Comparison of ENCODE assay signal across 10 mouse cellular contexts in the genomic region with DNA sequence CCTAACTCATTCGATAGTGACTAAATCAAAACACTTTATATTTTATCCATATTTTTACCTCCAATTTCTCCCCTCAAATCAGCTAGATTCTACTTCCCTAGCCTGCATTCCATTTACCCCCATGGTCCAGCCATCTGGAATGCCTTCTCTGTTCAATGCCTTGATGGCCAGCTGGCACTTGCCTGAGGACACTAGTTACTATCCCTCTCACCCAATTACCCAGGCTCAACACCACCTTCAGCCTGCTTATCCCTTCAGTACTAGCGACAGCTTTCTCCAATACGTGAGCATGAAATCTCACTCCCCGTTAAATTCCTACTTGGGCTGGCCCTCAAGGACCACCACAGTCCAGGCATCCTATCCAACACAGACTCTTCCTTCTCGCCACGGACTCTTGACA. TPM values are rescaled to one million over a fixed set of nuclear protein-coding genes. Genes with fewer than 3 reads are reported as not detected.
DNase-seq lines count a peak whose midpoint lies in the region; ATAC-seq and TF ChIP-seq lines count a peak whose summit lies in the region.
"Had no signal": no experiment of that assay in that cellular context is flagged by ENCODE, and none has a peak within 500 bp of the region (broad histone marks: within the 10 kb centered on the region; RNA-seq: fewer than 3 reads in every experiment).

No protein-coding gene starts in this region.

- WGBS in heart, embryonic 10.5 days = 77% methylated on average over 6 of the region's 6 CpGs
- 80% methylated on average over 6 of the region's 6 CpGs for WGBS in heart, embryonic 12.5 days
- WGBS in embryonic facial prominence, embryonic 12.5 days = 78% methylated on average over 6 of the region's 6 CpGs
- WGBS in intestine, postnatal 0 days = 89% methylated on average over 6 of the region's 6 CpGs

- H3K4me2 ChIP-seq in heart, embryonic 12.5 days = no peak overlapping the region
- no peak overlapping the region; the same call in 1 of the 2 replicates for H3K4me2 ChIP-seq in embryonic facial prominence, embryonic 12.5 days (replicated peaks)
- H3K4me2 ChIP-seq in intestine, postnatal 0 days (replicated peaks; ENCODE audit: low read depth) = peak overlapping the region; percentile 94

- H3K27me3 ChIP-seq in heart, embryonic 10.5 days (ENCODE audit: insufficient read depth, poor library complexity, severe bottlenecking) = peaks cover 17% of the 10 kb centered on the region
- H3K27me3 ChIP-seq in heart, embryonic 12.5 days (replicated peaks) = peaks cover 4% of the 10 kb centered on the region; the same call in 1 of the 2 replicates
- peaks cover 49% of the 10 kb centered on the region for H3K27me3 ChIP-seq in E14TG2a.4 (ENCODE audit: insufficient read depth, low read length)
- peaks cover 9% of the 10 kb centered on the region for H3K27me3 ChIP-seq in embryonic facial prominence, embryonic 12.5 days
- no peaks in the 10 kb centered on the region for H3K27me3 ChIP-seq in intestine, postnatal 0 days (replicated peaks; ENCODE audit: control insufficient read depth, insufficient read depth, low read length)

- no peaks in the 10 kb centered on the region for H3K9me3 ChIP-seq in heart, embryonic 10.5 days
- 0 out of 2 replicates have a peak, but pooled peaks cover 4% of the 10 kb centered on the region for H3K9me3 ChIP-seq in heart, embryonic 12.5 days (replicated peaks)
- no peaks in the 10 kb centered on the region for H3K9me3 ChIP-seq in E14TG2a.4 (ENCODE audit: low read length)
- no peaks in the 10 kb centered on the region for H3K9me3 ChIP-seq in embryonic facial prominence, embryonic 12.5 days
- H3K9me3 ChIP-seq in intestine, postnatal 0 days (ENCODE audit: control insufficient read depth) = no peaks in the 10 kb centered on the region
- H3K9me3 ChIP-seq: liver, embryonic 15.5 days had no signal

- ATAC-seq in heart, embryonic 12.5 days (ENCODE audit: insufficient number of reproducible peaks, low FRiP score) = no peak
- ATAC-seq in embryonic facial prominence, embryonic 12.5 days (ENCODE audit: insufficient number of reproducible peaks, insufficient read depth, low FRiP score, low TSS enrichment) = no peak
- ATAC-seq in intestine, postnatal 0 days = no peak
- ATAC-seq in erythroid progenitor cell, adult 5-6 weeks (replicated peaks; ENCODE audit: low FRiP score, poor library complexity, severe bottlenecking) = no peak

- no peak overlapping the region for H3K4me3 ChIP-seq in heart, embryonic 10.5 days
- H3K4me3 ChIP-seq in heart, embryonic 12.5 days = no peak overlapping the region
- H3K4me3 ChIP-seq in E14TG2a.4 (replicated peaks; ENCODE audit: low read length) = peak overlapping the region; percentile 91
- no peak overlapping the region for H3K4me3 ChIP-seq in embryonic facial prominence, embryonic 12.5 days
- H3K4me3 ChIP-seq in intestine, postnatal 0 days (ENCODE audit: low read depth, low read length) = no peak overlapping the region

- no peak overlapping the region for H3K9ac ChIP-seq in heart, embryonic 12.5 days
- H3K9ac ChIP-seq in embryonic facial prominence, embryonic 12.5 days = peak overlapping the region; percentile 74; the same call in 1 of the 2 replicates
- 0 out of 2 replicates have a peak overlapping the region, but pooled peaks have one; percentile 84 for H3K9ac ChIP-seq in intestine, postnatal 0 days (ENCODE audit: low read depth, low read length)

- TF ChIP-seq CTCF in E14TG2a.4 (conservative IDR thresholded peaks at IDR 0.05; ENCODE audit: low read length) = no peak
- no peak for TF ChIP-seq CTCF in intestine, postnatal 0 days (IDR thresholded peaks at IDR 0.05; ENCODE audit: low read depth)

- DNase-seq in heart, embryonic 10.5 days (ENCODE audit: low spot score) = no peak
- no peak for DNase-seq in Muller cell, postnatal 12 days (ENCODE audit: inconsistent ontology term)
- DNase-seq in gastrocnemius, adult 18-20 months (ENCODE audit: low spot score) = no peak
- DNase-seq: kidney, postnatal 14 days had no signal

- H3K27ac ChIP-seq in heart, embryonic 10.5 days = peak overlapping the region; percentile 94
- no peak overlapping the region for H3K27ac ChIP-seq in heart, embryonic 12.5 days (ENCODE audit: poor library complexity, severe bottlenecking)
- H3K27ac ChIP-seq in embryonic facial prominence, embryonic 12.5 days = no peak overlapping the region
- H3K27ac ChIP-seq in intestine, postnatal 0 days (ENCODE audit: low read depth, low read length) = no peak overlapping the region
- H3K27ac ChIP-seq: liver, embryonic 15.5 days had no signal

- H3K4me1 ChIP-seq in heart, embryonic 10.5 days = peaks cover 43% of the 10 kb centered on the region
- peaks cover 36% of the 10 kb centered on the region for H3K4me1 ChIP-seq in heart, embryonic 12.5 days (replicated peaks)
- H3K4me1 ChIP-seq in E14TG2a.4 (replicated peaks; ENCODE audit: low read depth, low read length) = peaks cover 38% of the 10 kb centered on the region
- H3K4me1 ChIP-seq in embryonic facial prominence, embryonic 12.5 days = peaks cover 17% of the 10 kb centered on the region; the same call in 1 of the 2 replicates
- H3K4me1 ChIP-seq in intestine, postnatal 0 days (replicated peaks; ENCODE audit: control insufficient read depth, insufficient read depth, low read length) = peaks cover 12% of the 10 kb centered on the region; the same call in 1 of the 2 replicates
- H3K4me1 ChIP-seq: liver, embryonic 15.5 days had no signal

- H3K36me3 ChIP-seq in heart, embryonic 10.5 days = no peaks in the 10 kb centered on the region
- H3K36me3 ChIP-seq in heart, embryonic 12.5 days = no peaks in the 10 kb centered on the region
- no peaks in the 10 kb centered on the region for H3K36me3 ChIP-seq in E14TG2a.4 (ENCODE audit: insufficient read depth, low read length)
- H3K36me3 ChIP-seq in embryonic facial prominence, embryonic 12.5 days = no peaks in the 10 kb centered on the region
- no peaks in the 10 kb centered on the region for H3K36me3 ChIP-seq in intestine, postnatal 0 days (ENCODE audit: control insufficient read depth, insufficient read depth)
- H3K36me3 ChIP-seq: liver, embryonic 15.5 days had no signal

RNA-seq across cellular contexts. Expression of a gene that starts 2.2 kb away (rescaled TPM):
- 22.8 and 42.4 TPM in 2 replicates for polyA plus RNA-seq in heart, embryonic 10.5 days (2016; fragmentation: Nextera tagmentation; extraction: Ambion mirVana)
- polyA plus RNA-seq in heart, embryonic 12.5 days (2016; fragmentation: Nextera tagmentation; extraction: Ambion mirVana) = 36.9 and 37.3 TPM in 2 replicates
- 25.4 and 25.6 TPM in 2 replicates for polyA plus RNA-seq in embryonic facial prominence, embryonic 12.5 days (2016; fragmentation: Nextera tagmentation; extraction: Ambion mirVana)
- polyA plus RNA-seq in intestine, postnatal 0 days (2015; fragmentation: Nextera tagmentation; extraction: Ambion mirVana) = 22.7 and 24.1 TPM in 2 replicates
- under 1 TPM; 0.68 to 0.95 TPM for total RNA-seq in gastrocnemius, adult 18-20 months (2021)
- 14.8 and 20.1 TPM in 2 replicates for total RNA-seq in erythroid progenitor cell, adult 5-6 weeks (2015; ENCODE audit: low replicate concordance)
- 5.4 and 8.7 TPM in 2 replicates for total RNA-seq in erythroid progenitor cell, adult 5-6 weeks (2017; ENCODE audit: low replicate concordance)
